Mouse (Mus musculus): ENCODE data around the gene St6gal1.

St6gal1 gene

DNA sequence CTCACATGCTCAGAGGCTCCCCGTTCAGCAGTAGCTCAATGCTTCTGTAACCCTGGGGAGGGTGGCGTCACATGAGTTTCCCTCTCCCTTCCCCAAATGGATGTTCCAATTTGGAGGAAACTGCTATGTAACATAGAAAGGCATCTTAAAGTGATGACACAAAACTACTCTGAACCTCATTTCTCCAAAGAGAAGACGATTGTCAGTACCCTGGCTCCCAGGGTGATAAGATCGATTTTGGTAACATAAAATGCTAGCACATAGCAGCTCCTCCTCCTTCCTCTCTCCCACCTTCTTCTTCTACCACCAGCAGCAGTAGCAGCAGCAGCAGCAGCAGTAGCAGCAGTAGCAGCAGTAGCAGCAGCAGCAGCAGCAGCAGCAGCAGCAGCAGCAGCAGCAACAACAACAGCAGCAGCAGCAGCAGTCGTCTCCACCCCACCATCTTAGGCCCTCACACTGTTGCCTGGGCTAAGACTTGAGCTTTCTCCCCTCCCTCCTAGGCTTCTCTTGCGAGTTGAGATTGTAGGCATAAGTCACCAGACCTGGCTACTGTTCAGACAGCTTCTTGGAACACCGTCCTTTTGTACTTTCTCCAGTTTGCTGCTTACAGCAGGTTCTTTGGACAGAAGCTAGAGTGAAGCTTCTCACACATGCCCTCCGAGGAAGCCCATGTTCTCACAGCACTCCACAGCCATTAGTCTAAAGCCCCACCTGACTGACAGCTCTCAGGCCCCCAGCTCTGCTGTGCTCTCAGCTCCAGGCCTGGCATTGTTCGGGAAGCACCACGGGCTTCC, 81.5 kb downstream of the St6gal1 start:
- no peak for DNase-seq

DNA sequence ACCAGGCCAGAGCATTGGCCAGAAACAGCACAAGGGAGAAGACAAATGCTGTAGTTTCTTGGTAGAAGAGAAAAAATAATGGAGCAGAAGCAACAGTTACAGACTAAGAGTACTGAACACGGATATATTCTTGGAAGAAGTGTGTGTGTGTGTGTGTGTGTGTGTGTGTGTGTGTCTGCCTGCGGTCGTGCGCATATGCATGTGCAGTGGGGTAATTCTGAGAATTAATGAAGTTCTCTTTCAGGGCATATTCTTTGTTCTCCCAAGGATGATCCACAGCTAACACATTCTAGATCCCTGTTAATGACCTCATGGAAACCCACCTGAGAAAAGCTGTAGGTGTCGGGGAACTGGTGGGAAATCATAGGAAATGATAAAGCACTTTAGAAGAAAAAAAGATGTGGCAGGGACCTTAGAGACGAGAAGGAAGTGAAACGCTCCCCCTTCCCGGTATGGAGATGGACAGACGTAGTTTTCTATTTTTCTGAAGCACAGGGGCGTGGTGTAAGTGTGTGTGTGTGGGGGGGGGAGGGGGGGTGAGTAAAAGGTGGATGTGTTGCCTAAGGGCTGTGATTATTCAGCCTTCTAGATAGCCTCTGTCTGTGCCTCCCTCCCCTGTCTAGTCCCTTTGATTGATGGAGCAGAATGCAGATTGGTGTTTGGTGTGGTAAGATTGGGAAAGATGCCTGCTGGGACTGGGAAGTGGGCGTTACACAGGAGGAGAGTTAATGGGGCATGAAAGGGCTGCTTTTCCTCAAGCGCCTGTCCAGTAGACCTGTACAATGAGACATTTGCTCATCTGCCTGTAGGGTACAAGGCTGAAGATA, 82.8 kb downstream of the St6gal1 start:
- DNase-seq = no peak

DNA sequence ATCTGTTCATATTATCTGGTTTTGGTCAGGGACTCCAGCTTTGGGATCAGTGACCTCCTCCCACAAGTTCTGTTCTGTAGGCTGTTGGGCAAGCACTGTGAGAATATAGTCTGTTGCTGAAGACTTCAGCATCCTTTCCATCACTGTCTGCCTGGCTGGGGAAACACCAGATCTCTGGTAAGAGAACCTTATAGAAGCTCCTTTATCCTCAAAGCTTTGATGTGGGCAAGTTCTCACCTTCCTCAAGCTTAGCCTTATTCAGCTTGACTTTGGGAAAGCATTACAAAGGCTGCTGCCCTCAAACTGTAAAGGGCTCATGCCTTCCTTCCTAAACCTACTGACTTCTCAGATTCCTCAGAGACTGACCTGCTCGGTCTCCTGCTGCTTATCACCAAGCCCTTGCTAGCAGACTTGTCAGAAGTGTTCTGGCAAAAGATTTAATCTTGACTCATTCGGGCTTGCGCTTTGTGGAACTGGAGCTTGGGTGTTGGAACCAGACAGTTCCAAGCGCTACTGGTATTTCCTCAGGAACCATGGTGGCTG, 83.5 kb downstream of the St6gal1 start:
- no peak for DNase-seq

DNA sequence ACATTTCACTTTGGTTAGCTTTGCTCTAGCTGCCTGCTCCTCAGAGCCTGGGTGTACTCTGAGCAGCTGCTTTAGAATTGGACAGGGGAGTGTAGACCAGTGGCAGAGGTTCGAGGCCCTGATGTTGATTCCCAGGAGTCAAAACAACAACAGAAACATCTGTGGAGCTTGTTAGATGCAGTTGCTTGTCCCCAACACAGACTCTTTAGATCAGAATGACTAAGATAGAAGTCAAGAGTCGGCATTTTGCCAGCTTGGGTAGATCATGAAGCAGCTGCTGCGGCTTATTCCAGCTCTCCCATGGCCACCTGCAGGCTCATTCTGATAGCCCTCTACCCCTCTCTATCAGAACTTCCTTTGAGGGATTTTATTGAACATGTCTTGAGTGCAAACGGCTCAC, 84.5 kb downstream of the St6gal1 start:
- no peak for DNase-seq

DNA sequence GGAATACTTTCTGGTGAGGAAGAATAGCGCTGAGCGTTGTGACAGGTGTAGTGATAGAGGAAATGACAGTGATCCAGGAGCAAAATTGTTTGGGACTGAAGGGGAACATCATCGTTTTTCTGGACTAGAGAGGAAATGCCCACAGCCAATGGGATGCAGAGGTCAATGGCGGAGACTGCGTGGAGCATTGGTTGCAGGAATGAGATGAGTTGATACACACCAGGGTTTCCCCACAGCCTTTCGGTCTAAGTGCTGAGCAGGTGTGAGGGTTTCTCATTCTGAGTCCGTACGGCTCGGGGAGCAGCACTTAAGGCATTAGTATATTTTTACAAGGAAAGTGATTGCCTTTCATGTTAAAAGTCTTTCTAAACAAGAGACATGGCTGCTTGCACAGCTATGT, 88.1 kb downstream of the St6gal1 start:
- no peak for DNase-seq

DNA sequence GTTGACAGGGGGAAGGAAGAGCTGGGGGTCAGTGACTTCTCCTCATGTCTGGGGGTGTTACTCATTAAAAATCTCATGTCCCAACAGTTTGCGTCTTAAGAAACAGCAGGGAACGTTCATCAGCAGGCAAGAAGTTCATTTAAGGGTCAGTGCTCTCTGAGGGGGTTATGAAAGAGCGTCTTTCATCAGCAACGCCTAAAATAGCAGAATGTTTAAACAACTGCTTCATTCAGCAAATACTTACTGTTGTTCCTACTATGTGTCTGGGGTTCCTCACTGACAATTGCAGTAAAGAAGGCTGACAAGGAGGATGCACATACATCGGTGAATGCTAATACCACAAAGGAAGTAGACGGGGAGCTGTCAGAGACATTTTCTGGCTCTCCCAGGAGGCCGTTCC, 90.2 kb downstream of the St6gal1 start:
- no peak for DNase-seq

DNA sequence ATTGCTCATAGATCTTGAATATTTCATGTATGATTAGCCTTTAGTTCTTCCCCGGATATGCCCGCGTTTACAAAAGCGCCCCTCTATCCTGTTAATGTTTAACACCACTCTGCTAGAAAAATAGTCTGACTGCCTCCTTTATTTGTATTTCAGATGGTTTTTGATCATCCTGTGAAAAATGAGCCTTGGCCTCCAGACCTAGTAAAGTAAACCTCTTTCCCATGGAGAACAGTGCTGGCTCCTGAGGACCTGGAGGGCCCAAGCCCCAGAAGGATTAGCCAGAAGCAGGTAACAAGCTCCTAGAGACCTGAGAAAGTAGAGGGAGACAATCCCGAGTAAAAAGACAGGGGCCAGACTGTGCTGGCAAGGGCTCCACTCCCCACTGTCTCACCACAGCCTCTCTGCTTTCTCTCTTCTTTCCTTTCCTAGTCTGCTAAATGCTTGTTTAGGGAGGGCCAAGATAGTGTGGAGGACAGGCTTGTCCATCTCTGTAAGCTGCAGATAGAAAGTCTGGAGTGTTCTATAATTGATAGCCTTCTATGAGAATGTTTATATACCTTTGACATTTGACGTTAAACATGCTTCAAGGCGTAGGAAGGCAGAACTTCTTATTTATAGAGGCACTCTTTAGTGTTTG, 93.0 kb downstream of the St6gal1 start:
- no peak for DNase-seq

DNA sequence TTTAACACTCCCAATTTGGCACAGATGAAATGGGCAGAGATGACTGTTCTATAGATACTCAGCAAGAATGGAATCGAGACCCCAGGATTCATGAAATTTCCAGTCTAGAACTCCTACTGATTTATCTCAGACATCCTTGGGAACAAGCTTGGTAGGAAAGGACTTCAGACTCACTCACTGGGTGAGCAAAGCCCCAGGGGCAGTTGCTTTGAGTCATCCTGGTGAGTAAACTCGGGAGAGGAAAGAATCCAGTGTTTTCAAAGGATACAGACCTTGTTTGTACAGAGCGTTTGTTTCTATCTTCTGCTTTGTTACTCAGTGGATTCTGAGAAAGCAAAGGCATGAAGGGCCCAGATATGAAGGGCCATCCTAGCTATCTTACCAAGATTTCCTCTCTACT, 95.5 kb downstream of the St6gal1 start:
- DNase-seq = no peak

DNA sequence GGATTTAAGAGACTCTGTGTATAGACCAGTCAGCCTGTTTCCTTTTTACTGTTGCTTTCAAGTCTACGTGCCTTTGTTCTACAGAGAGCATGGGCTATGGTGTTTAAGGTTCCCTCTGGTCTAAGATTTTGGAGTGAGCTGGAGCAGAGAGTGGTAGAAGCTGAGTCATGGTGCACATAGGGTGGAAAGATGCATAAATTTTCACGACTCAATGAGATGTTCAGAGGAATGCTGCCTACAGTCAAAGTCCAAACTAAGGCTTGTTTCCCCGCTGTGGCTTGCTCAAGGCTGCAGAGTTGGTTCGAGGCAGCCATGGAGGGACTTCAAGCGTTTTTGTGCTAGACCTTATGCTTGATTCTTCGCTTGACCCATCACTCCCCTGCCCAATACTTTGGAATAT, 96.0 kb downstream of the St6gal1 start:
- DNase-seq = no peak

DNA sequence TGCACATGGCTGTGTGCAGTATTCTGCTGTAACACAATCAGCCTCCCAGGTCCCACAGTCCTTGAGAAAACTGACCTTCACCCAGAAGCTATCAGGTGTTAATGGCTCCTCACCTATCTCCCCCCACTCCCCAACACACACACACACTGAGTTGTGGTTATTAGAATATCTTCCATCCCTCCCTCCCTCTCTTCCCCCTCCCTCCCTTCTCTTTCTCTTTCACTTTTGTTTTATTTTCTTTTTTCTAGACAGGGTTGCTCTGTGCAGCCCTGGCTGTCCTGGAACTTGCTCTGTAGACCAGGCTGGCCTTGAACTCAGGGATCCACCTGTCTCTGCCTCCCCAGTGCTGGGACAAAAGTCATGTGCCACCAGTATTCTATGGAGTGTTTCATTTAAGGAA, 97.9 kb downstream of the St6gal1 start:
- no peak for DNase-seq

DNA sequence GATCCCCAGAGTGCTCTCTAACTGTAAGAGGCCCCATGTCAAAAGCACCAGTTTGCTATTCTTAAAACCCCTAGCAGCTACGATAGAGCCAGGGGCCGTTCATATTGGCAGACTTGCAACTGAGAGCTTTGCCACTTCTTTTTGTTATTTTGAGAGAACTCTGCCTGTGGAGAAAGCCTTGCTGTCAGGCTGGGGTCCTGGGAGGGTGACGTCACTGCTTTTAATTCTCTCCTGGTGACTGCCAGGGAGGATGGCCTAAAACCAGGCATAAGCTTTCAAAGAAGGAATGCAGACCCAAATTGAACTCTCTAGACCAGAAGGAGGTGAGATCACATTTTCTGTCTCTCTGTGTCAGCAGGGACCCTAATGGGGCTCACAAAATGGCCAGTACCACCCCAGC, 99.4 kb downstream of the St6gal1 start:
- DNase-seq = no peak

DNA sequence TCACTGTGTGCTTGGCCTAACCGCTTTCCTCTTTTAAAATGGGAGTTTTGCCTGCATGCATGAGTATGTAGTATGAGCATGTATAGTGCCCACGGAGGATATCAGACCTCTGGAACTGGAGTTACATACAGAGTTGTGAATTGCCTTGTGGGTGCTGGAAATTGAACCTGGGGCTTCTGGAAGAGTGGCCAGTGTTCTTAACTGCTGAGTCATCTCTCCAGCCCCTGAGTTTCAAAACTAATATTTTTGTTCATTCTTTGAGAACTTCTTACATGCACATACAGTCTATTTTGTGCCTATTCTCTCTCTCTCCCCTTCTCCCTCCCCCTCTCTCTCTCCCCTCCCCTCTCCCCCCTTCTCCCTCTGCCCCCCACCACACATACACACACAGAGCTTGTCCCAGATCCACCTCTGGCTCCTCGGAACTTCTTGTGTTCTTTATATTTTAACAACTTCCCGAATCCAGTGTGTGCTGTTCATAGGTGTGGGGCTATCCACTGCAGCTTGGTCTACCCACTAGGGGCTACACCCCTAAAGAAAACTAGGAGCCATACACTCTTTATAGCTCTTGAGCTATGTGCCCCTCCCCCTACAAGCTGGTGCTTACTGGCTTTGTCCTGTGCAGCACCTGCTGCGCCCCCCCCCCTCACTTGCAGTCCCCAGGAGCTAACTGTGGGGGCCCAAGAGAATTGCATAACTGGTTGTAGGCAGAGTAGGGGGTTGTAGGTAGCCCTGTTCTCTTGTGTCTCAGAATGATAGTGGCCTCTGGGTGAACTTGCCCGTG, 100.5 kb downstream of the St6gal1 start:
- DNase-seq = no peak

DNA sequence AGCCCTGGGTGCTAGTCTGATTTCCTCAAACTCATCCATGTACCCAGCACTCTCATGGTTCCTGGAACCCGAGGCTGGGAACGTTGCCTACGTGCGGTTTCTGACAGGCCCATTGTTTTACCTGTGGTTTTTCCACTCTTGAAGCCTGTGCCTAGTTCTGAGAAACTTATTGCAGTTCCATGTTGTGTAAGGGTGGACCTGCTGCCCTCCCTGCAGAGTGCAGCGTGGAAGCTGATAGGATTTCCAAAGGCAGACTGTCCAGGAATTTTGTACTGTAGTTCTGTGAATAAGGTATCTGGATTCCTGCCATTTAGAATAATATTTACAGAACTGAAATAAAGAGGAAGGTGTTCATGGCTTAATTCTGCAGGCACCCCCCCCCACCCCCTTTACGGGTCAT, 102.1 kb downstream of the St6gal1 start:
- DNase-seq = no peak

DNA sequence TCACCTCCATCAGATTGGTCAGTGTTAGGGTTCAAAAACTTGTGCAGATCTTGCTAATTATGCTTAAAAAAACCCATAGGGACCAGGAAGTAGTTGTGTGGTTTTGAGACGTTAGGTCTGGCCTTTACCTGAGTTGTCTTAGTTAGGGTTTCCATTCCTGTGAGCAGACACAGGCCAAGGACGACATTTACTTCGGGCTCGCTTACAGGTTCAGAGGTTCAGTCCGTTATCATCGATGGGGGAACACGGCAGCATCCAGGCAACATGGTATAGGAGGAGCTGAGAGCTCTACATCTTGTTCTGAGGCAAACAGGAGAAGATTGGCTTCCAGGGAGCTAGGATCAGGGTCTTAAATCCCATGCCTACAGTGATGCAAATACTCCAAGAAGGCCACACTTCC, 102.7 kb downstream of the St6gal1 start:
- DNase-seq = no peak

DNA sequence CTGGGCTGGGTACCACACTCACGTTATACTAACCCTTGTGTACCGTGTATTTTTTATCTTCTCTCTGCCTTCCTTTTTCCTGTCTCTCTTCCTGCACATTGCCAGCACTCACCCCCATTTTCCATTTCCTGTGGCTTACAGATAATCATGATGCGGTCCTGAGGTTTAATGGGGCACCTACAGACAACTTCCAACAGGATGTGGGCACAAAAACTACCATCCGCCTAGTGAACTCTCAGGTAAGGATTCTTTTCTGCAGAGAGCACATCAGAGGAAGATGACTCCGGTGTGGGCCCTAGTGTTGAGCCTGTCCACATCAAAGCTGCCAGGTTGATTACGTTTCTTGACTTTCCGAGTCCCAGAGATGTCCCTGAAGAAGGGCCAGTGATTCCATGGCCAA, 103.7 kb downstream of the St6gal1 start:
- DNase-seq = no peak

DNA sequence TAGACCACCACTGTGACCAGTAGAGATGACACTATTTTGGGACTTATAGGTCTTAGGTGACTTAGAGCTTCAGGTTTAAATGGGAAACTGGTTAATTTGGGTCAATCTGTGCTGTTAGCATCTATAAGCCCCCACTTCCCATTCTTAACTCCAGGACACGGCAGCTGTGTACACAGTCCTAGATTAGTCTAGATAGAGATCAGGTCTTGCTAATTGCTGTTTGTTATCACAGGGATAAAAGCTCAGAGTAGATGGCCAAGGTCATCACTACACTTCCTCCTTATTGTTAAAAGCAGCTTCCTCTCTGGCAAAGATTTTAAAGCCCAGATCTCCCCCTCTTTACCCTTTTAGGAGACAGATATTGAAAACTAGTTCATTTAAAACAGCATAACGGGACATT, 107.6 kb downstream of the St6gal1 start:
- no peak for DNase-seq

DNA sequence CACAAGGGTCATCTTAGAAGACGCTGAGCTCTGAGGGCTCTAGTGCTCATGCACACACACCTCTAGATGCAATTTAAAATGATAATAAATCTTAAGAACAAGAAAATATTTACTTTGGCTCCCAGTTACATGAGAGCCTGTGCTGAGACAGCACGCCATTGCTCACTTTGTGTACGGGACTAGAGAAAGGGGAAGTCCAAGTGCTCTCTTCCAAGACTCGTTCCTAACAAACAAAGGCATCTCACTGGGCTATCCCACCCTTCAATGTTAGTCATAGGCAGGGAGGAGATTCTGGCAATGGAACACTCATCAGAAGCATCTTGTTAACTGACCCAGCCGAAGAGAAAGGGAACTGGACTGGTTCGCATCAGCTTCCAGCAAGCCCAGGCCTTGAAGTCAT, 108.1 kb downstream of the St6gal1 start:
- no peak for DNase-seq

DNA sequence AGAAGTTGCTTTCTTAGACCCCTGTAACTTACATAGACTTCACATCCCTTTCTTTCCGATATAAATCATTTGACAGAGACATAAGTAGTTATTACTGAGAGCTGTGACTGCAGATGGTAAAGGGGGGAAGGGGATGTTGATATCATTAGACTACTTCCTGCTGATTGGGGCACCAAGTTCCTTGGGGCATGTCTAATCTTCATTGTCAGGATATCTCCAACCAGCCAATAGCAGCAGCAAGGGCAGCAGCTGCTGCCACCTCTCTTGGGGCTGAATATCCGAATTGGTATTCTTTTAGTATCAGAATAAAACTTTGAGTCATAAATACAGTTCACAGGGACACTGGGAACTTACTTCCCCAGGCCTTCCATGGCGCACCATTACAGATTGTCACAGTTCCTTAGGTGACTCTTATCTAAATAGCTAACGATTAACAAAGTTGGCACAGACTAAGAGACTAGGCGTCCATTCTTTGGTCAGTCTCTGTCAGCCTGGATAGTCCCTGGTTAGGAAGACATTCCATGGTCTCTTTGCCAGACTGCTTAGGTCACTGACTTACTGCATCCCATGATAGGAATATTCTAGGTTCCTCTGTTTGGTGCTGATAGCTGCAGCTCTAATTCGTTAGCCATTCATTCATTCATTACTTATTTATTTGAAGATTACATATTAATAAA, 109.5 kb downstream of the St6gal1 start:
- no peak for DNase-seq

DNA sequence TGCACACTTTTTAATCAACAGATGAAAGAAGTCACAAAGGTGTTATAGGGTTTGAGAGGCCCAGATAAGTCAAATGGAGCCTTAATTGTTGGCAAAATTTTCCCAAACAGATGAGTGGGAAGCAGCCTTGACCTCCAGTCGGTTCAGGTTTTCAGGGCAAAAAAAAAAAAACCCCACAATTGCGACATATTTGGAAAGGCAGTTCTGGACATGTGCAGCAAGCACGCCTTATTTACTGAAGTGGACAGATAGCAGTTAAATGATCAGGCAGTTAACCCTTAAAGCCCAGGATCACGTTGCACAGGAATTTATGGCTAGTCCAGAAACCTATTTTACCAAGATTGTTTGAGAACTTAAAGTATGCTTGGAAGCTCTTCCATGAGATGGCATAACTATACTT, 112.8 kb downstream of the St6gal1 start:
- DNase-seq = no peak

DNA sequence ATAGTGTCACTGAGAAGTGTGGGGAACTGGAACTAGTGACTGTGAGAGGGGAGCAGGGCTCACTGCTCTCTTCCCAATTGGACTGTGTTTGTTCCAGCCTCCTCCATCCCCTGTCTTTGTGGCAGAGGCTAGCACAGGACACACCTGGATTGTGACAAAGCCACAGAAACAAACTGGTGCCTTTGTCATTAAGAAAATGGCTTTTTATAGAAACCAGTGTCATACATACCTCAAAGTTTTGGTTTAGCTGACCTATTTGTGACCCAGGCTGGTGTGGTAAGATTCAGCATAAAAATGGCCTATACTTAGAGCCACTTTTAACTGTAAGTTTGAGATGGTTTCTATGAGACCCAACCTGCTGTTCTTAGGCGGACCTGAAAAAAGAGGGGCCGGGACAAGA, 116.7 kb downstream of the St6gal1 start:
- no peak for DNase-seq

DNA sequence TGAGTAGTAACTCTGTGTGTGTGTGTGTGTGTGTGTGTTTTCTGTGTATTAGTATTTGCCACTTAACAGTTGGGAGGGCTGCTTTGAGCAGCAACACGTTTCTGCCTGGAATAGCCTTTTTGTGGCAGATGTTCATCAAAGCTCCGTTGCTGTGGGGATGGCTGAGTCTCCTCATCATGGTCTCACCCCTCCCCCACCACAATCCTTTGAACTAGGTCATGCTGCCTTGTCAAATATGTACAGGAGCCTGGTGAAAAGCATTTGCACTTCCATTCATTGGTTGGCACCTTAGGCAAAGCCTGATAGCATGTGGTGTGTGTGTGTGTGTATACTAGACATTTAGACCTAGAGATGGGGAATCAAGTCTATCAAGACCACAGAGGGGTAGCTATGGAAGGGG, 126.3 kb downstream of the St6gal1 start:
- DNase-seq = no peak

DNA sequence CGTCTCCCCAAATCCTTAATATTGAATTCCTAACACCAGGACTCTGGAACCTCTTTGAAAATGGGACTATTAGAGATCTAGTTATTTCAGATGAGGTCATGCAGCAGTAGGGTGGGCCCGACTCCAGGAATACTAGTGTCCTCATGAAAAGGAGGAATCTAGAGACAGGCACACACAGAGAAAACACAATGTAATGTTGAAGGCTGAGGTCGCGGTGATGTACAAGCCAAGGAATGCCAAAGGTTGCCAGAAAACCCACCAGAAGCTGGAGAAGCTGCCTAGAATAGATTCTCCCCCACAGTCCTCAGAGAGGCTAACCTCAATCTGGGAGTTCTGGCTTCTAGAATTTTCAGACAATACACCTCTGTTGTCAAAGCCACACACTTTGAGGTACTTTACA, 136.5 kb downstream of the St6gal1 start:
- DNase-seq = no peak

Data from right cerebral cortex, postnatal 25 days (tissue).